Mouse (Mus musculus): ENCODE measurements around the gene Ranbp3. TPM values are rescaled to one million over a fixed set of nuclear protein-coding genes. Genes with fewer than 3 reads are reported as not detected.

The Ranbp3 gene
- polyA plus RNA-seq, 1 experiment from 2014 or later, result 21.8 TPM

DNA sequence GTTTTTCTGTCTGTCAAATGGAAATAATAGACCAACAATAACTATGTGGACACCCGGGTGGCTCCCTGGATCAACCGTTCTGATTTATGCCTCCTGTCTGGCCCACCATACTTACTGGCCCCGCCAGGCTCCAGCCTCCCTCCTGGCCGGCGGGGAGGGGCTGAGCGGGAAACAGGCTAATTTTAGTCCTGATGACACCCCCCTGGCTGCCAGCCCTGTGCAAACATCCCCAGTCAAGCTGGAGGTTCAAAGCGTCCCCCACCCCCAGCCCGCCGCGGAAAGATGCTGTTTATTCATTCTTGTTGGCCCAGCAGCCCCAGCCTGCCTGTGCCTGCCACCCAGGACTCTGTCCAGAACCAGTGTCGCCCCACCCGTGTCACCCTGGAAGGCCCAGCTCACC is 55.0 kb downstream of the Ranbp3 start:
- H3K27ac ChIP-seq (ENCODE audit: low read depth), result no peak overlapping the region
- H3K9ac ChIP-seq (replicated peaks), result no peak overlapping the region

DNA sequence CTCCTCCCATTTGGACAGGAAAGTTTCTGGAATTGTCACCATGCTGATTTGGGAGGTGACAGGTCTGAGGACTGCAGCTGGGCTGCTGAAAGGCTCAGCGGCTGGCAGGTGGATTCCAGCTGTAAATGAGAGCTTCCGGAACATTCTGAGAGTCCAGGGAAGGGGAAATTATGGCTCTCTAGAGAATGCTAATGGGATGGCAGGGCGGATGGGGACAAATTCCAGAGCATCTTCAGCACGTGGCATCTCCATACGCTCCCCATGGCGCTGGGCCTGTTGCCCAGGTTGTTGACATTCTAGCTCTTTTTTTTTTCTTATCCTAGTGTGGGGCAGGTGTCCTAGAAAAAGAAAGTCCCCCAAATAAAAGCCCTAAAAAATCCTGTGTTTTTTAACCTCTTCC is 56.1 kb downstream of the Ranbp3 start:
- TF ChIP-seq CTCF (IDR thresholded peaks at IDR 0.05; ENCODE audit: low read depth) (no peak), EP300 (IDR thresholded peaks at IDR 0.05; ENCODE audit: low read depth) (no peak)
- H3K36me3 ChIP-seq (replicated peaks; ENCODE audit: insufficient read depth, low read length), result no peaks in the 10 kb centered on the region
- H3K9me3 ChIP-seq (ENCODE audit: low read length), result no peaks in the 10 kb centered on the region
- no peak overlapping the region for H3K4me2 ChIP-seq (ENCODE audit: low read depth, low read length)
- peaks cover 6% of the 10 kb centered on the region; the same call in 1 of the 2 replicates for H3K27me3 ChIP-seq (ENCODE audit: insufficient read depth, low read length)
- DNase-seq (no peak), ATAC-seq (no peak)
- peaks cover 3% of the 10 kb centered on the region; the same call in 1 of the 2 replicates for H3K4me1 ChIP-seq (ENCODE audit: insufficient read depth)
- H3K27ac ChIP-seq (ENCODE audit: low read depth), result no peak overlapping the region
- H3K4me3 ChIP-seq (ENCODE audit: low read depth, low read length), result no peak overlapping the region
- H3K9ac ChIP-seq (replicated peaks), result no peak overlapping the region
- 62% methylated on average over 6 of the region's 6 CpGs for WGBS (ENCODE audit: insufficient replicate concordance)

More for the DNA sequence above, 55.0 kb downstream of the Ranbp3 start:
- TF ChIP-seq CTCF (IDR thresholded peaks at IDR 0.05; ENCODE audit: low read depth), result no peak
- TF ChIP-seq EP300 (IDR thresholded peaks at IDR 0.05; ENCODE audit: low read depth), result no peak
- Histone ChIP-seq H3K9me3 (ENCODE audit: low read length) (no peaks in the 10 kb centered on the region), H3K4me1 (ENCODE audit: insufficient read depth) (peaks cover 3% of the 10 kb centered on the region; the same call in 1 of the 2 replicates), H3K4me3 (ENCODE audit: low read depth, low read length) (no peak overlapping the region), H3K36me3 (replicated peaks; ENCODE audit: insufficient read depth, low read length) (peaks cover under 1% of the 10 kb centered on the region; the same call in 1 of the 2 replicates), H3K4me2 (ENCODE audit: low read depth, low read length) (no peak overlapping the region), H3K27me3 (ENCODE audit: insufficient read depth, low read length) (peaks cover 6% of the 10 kb centered on the region; the same call in 1 of the 2 replicates)
- WGBS (ENCODE audit: insufficient replicate concordance), result 16% methylated on average over 12 of the region's 12 CpGs
- DNase-seq (no peak), ATAC-seq (no peak)

DNA sequence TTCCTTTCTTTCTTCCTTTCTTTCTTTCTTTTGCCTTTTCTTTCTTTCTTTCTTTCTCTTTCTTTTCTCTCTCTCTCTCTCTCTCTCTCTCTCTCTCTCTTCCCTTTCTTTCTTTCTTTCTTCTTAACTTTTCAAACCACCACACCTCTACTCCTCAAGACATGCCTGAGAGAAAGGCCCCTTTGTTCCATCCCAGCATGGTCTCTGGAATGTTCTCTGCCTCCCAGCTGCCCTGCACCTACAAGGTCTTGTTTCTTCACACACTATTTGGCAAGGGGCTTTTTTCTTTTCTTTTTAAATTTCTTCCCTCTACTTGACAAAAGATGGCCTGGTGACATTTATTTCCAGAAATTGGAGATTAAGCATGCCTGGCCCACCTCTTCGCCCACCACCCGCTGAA is 56.6 kb downstream of the Ranbp3 start:
- peaks cover 6% of the 10 kb centered on the region; the same call in 1 of the 2 replicates for H3K27me3 ChIP-seq (ENCODE audit: insufficient read depth, low read length)
- no peak for ATAC-seq
- no peak for DNase-seq
- peaks cover 3% of the 10 kb centered on the region; the same call in 1 of the 2 replicates for H3K4me1 ChIP-seq (ENCODE audit: insufficient read depth)
- H3K4me3 ChIP-seq (ENCODE audit: low read depth, low read length), result no peak overlapping the region
- no peak for TF ChIP-seq CTCF (IDR thresholded peaks at IDR 0.05; ENCODE audit: low read depth)
- no peak for TF ChIP-seq EP300 (IDR thresholded peaks at IDR 0.05; ENCODE audit: low read depth)
- no peak overlapping the region for H3K4me2 ChIP-seq (ENCODE audit: low read depth, low read length)
- no peak overlapping the region for H3K9ac ChIP-seq (replicated peaks)
- no peak overlapping the region for H3K27ac ChIP-seq (ENCODE audit: low read depth)
- H3K9me3 ChIP-seq (ENCODE audit: low read length), result no peaks in the 10 kb centered on the region
- 80% methylated on average over 2 of the region's 2 CpGs for WGBS (ENCODE audit: insufficient replicate concordance)
- no peaks in the 10 kb centered on the region for H3K36me3 ChIP-seq (replicated peaks; ENCODE audit: insufficient read depth, low read length)

DNA sequence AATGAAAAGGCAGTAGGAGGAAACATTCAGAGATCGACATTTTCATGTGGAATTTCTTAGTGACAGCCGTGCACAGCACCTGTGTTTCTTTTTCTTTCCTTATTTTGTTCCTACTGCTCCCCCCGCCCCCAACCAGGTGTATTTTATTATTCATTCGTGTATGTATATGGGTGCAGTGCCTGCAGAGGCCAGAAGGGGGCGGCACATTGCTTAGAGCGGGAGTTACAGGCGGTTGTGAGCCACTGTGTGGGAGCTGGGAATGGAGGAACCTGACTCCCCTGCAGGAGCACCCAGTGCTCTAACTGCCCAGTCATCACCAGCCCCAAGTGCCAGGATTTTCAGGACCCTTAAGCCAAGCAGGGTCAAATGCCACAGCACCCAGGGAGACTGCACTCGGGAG is 63.4 kb downstream of the Ranbp3 start:
- H3K9ac ChIP-seq (replicated peaks), result no peak overlapping the region
- no peak for ATAC-seq
- H3K27ac ChIP-seq (ENCODE audit: low read depth), result no peak overlapping the region
- H3K27me3 ChIP-seq (ENCODE audit: insufficient read depth, low read length), result no peaks in the 10 kb centered on the region
- H3K4me2 ChIP-seq (ENCODE audit: low read depth, low read length), result no peak overlapping the region
- H3K9me3 ChIP-seq (ENCODE audit: low read length), result no peaks in the 10 kb centered on the region
- no peaks in the 10 kb centered on the region for H3K4me1 ChIP-seq (ENCODE audit: insufficient read depth)
- TF ChIP-seq CTCF (IDR thresholded peaks at IDR 0.05; ENCODE audit: low read depth), result peak; percentile 69
- no peak for TF ChIP-seq EP300 (IDR thresholded peaks at IDR 0.05; ENCODE audit: low read depth)
- H3K4me3 ChIP-seq (ENCODE audit: low read depth, low read length), result no peak overlapping the region
- WGBS (ENCODE audit: insufficient replicate concordance), result 39% methylated on average over 8 of the region's 8 CpGs
- no peak for DNase-seq
- no peaks in the 10 kb centered on the region for H3K36me3 ChIP-seq (replicated peaks; ENCODE audit: insufficient read depth, low read length)

DNA sequence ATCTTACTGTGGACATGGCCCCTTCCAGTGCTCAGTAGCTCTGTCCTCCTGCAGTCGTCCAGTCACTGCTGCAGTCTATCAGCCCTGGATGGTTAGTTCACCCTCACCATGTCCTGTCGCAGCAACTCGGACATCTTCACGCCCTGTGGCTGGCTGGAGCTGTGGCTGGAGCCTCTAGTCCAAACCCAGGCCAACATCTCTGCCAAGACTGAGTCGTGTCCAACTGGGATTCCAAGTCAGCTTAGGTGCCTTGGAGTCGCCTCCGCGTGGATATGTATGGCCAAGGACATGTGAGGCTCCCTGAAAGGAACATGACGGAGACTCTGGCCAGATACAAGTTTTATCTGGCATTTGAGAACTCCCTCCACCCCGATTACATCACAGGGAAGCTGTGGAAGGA is 65.1 kb downstream of the Ranbp3 start:
- no peak overlapping the region for H3K4me3 ChIP-seq (ENCODE audit: low read depth, low read length)
- ATAC-seq (no peak), DNase-seq (no peak)
- no peak overlapping the region for H3K4me2 ChIP-seq (ENCODE audit: low read depth, low read length)
- H3K9ac ChIP-seq (replicated peaks), result no peak overlapping the region
- H3K36me3 ChIP-seq (replicated peaks; ENCODE audit: insufficient read depth, low read length), result no peaks in the 10 kb centered on the region
- 68% methylated on average over 10 of the region's 10 CpGs for WGBS (ENCODE audit: insufficient replicate concordance)
- H3K27me3 ChIP-seq (ENCODE audit: insufficient read depth, low read length), result no peaks in the 10 kb centered on the region
- no peaks in the 10 kb centered on the region for H3K9me3 ChIP-seq (ENCODE audit: low read length)
- H3K4me1 ChIP-seq (ENCODE audit: insufficient read depth), result no peaks in the 10 kb centered on the region
- TF ChIP-seq CTCF (IDR thresholded peaks at IDR 0.05; ENCODE audit: low read depth) (no peak), EP300 (IDR thresholded peaks at IDR 0.05; ENCODE audit: low read depth) (no peak)
- no peak overlapping the region for H3K27ac ChIP-seq (ENCODE audit: low read depth)

DNA sequence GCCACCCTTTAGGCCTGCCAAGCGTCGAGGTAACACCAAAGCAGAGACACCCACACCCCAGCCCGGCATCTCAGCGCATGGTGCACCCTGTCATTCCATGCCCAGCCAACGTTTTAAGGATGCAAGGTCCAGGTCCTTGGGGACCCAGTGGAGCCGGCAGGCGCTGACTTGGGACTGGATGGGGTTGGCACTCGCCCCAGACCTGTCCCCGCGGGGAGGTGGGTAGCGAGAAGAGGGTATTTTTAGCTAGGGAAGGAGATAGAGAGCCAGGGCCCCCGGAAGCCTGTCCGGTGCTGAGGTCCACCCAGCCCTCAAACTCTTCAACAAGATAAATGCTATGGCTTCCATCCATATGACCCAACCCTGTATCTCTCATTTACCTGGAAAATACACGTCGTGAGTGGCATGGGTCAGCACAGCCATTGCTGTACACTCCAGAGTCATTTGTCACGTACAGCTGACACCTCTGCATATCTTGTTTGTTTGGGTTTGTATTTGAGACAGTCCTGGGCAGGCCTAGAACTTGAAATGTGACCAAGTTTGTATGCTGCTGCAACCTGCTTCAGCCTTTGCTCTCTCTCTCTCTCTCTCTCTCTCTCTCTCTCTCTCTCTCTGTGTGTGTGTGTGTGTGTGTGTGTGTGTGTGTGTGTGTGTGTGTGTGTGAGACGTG is 67.2 kb downstream of the Ranbp3 start:
- TF ChIP-seq CTCF (IDR thresholded peaks at IDR 0.05; ENCODE audit: low read depth) (no peak), EP300 (IDR thresholded peaks at IDR 0.05; ENCODE audit: low read depth) (no peak)
- no peaks in the 10 kb centered on the region for H3K36me3 ChIP-seq (replicated peaks; ENCODE audit: insufficient read depth, low read length)
- no peaks in the 10 kb centered on the region for H3K9me3 ChIP-seq (ENCODE audit: low read length)
- 74% methylated on average over 17 of the region's 17 CpGs for WGBS (ENCODE audit: insufficient replicate concordance)
- H3K4me2 ChIP-seq (ENCODE audit: low read depth, low read length), result no peak overlapping the region
- H3K9ac ChIP-seq (replicated peaks), result no peak overlapping the region
- H3K27me3 ChIP-seq (ENCODE audit: insufficient read depth, low read length), result no peaks in the 10 kb centered on the region
- H3K4me3 ChIP-seq (ENCODE audit: low read depth, low read length), result no peak overlapping the region
- DNase-seq (no peak), ATAC-seq (no peak)
- H3K27ac ChIP-seq (ENCODE audit: low read depth), result no peak overlapping the region
- no peaks in the 10 kb centered on the region for H3K4me1 ChIP-seq (ENCODE audit: insufficient read depth)

Data from liver, postnatal 0 days (tissue).